Mouse (Mus musculus) embryonic fibroblast, embryonic 13.5 days (primary cell): Measurements from ENCODE around the gene Wscd2.

Experiments used
- CTCF ChIP-seq: IDR thresholded peaks from 2 replicates; pipeline ENCODE4 v1.5.1; 2011; ENCODE audit warnings: mild to moderate bottlenecking, control low read depth, low read length, moderate library complexity, borderline replicate concordance; ENCODE audit not compliant: insufficient read depth
- POLR2A ChIP-seq: IDR thresholded peaks from 2 replicates; pipeline ENCODE4 v1.6.1; 2011; ENCODE audit warnings: low read depth, mild to moderate bottlenecking, control low read depth, low read length, moderate library complexity

DNA sequence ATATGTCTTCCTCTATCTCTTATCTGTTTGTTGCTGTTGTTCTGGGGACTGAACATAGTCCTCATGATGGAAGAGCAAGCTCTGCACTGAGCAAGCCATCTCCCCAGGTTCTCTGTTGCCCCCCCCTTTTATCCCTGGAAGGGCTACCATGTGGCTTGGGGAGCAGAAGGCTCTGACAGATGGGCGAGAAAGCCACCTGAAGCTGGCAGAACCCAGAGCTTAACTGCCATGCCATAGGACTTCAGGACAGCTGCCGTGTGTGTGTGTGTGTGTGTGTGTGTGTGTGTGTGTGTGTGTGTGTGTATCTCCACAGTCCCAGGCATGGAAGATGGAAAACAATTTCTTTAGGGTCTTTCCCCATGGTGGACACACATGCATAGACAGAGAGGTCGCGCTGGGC, 128.6 kb downstream of the Wscd2 start:
- TF ChIP-seq POLR2A: no peak
- no peak for TF ChIP-seq CTCF
